Mouse (Mus musculus) T-cell, adult 66 days (primary cell): Measurements from ENCODE around the gene Olfr1291-ps1. TPM values are rescaled to one million over a fixed set of nuclear protein-coding genes. Genes with fewer than 3 reads are reported as not detected.

Experiments used
- total RNA-seq, 2 experiments: library from RNA; stranded (reverse); gene quantifications; 3 replicates in 1 of 2; 4 replicates in 1 of 2; pipeline ENCODE4 v1.2.4; 2023

Olfr1291-ps1 gene
- not detected for total RNA-seq

DNA sequence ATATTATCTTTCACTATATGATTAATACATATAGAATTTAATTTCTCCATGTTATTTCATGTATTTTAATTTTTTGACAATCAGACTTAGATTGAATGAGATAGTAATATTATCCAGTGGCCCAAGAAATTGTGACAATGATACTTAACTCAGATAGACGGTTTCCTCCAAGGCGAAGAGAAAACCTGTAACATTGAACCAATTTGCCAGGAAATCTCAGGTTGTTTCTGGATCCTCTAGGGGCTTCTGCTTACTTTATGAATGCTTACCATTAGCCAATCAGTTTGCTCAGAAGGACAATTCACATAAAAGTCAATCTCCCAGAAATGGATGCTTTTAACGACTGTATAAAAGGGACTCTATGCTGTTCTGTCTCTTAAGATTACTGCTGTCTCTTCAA lies at the start of gene Olfr1291-ps1:
TSS of gene Olfr1291-ps1 (plus strand) at position 301 of the 400 bp plus-strand sequence.

DNA sequence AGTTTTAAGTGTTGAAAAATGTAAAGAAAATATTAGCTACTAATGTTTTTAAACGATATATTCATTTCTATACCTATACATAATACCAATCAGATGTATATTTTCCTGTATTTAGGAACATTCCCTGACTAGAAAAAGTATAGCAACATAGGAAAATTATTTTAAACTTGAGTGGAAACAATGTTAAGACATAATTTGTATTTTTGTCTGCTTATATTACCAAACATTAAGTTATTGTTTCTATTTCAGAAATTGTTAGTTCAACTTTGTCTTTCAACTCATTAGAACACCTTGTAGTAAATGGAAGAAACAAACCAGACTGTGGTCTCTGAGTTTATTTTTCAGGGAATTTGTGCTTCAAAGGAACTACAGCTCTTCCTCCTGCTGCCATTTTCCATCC lies 48.1 kb upstream of the Olfr1291-ps1 start, which contains the start of gene Olfr1287:
TSS of gene Olfr1287 (plus strand) at position 301 of the 400 bp plus-strand sequence.

DNA sequence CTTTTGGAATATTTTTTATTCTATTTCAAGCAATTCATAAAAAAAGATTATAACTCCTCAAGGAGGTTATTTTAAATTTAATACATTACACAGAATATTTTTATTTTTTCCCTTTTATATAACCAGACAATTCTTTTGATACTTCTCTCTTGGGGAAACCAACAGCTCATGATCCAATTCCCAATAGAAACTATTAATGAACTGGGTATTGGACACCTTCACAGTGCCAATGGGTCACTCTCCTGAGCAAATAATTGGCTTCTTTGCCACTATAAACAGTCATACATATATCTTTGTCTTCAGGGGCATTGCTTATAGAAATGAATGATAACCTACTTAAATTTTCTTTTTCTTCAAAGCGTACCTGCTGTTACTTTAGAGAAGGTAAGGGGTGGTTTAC lies 23.2 kb upstream of the Olfr1291-ps1 start, which contains the start of gene Olfr1288:
TSS of gene Olfr1288 (plus strand) at position 301 of the 400 bp plus-strand sequence.

DNA sequence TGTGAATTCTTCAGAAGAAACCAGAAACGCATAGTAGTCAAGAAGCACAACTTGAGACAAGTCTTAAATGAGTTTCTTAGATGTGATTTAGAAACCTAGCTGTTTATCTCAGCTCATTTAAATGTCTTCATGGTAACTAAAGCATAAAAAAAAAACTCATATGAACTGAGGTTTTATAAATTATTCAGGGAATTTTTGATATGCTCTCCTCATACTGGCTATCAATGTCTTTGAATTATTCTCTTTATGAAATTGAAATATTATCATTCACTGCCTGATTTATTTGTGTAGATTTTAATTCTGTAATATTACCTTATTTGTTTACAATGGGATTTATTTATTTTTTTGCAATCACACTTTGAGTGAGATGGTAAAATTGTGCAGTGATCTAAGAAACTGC lies 16.5 kb upstream of the Olfr1291-ps1 start, which contains the start of gene Olfr1289:
TSS of gene Olfr1289 (plus strand) at position 301 of the 400 bp plus-strand sequence.

DNA sequence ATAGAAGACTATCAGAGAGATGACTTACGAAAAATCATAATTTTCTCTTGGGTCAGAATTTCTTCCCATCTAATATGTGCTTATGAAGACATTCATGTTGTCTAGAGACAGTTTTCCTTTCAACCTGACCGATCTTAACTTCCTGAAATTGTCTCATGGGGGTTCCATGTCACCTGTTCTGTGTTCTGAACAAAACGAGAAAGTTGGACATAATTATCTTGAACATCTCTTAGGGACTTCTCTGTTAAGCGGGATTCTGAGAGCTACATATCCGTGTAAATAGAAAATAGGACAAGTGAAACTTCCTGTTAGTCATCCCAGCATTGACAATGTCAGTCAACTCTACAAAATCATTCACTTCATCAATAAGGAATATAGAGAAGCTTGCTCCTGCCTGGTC lies 3.3 kb upstream of the Olfr1291-ps1 start, which contains the start of gene Olfr1290:
TSS of gene Olfr1290 (minus strand) at position 101 of the 400 bp plus-strand sequence.

DNA sequence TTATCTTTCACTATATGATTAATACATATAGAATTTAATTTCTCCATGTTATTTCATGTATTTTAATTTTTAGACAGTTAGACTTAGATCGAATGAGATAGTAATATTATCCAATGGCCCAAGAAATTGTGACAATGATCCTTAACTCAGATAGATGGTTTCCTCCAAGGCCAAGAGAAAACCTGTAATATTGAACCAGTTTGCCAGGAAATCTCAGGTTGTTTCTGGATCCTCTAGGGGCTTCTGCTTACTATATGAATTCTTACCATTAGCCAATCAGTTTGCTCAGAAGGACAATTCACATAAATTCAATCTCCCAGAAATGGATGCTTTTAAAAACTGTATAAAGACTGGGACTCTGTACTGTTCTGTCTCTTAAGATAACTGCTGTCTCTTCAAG lies 27.9 kb downstream of the Olfr1291-ps1 start, which contains the start of gene Olfr1293-ps:
TSS of gene Olfr1293-ps (plus strand) at position 301 of the 400 bp plus-strand sequence.

DNA sequence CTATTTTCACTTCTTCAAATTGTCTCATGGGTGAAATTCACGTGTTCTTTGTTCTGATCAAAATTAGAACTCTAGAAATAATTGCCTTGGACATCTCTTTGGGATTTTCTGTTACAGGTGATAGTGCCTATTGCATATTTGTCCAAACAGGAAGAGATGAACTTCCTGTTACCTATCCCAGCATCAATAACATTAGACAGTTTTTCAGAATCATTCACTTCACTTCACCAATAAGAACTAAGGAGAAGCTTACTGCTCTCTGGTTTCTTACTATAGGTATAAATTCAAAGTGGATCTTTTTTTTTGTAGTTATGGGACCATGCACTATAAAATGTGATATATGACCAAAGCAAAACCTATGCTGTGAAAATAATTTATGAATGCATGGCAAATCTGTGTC lies 43.2 kb downstream of the Olfr1291-ps1 start, which contains the start of gene Olfr1294:
TSS of gene Olfr1294 (minus strand) at position 101 of the 400 bp plus-strand sequence.

Other genes starting within 250 kb of the Olfr1291-ps1 start
- gene Olfr1276, start 242.7 kb upstream of the Olfr1291-ps1 start, total RNA-seq = not detected
- gene Olfr1277, start 223.1 kb upstream of the Olfr1291-ps1 start, total RNA-seq = not detected
- gene Olfr1278, start 207.0 kb upstream of the Olfr1291-ps1 start, total RNA-seq = not detected
- not detected for gene Olfr1279, start 196.5 kb upstream of the Olfr1291-ps1 start, total RNA-seq
- gene Olfr1280, start 183.2 kb upstream of the Olfr1291-ps1 start, total RNA-seq = not detected
- gene Olfr1281, start 170.7 kb upstream of the Olfr1291-ps1 start, total RNA-seq = not detected
- not detected for gene Olfr1282, start 161.1 kb upstream of the Olfr1291-ps1 start, total RNA-seq
- not detected for gene Olfr1283, start 130.4 kb upstream of the Olfr1291-ps1 start, total RNA-seq
- not detected for gene Olfr1284, start 121.7 kb upstream of the Olfr1291-ps1 start, total RNA-seq
- not detected for gene Olfr1286, start 74.1 kb upstream of the Olfr1291-ps1 start, total RNA-seq
- gene Olfr1287, start 48.0 kb upstream of the Olfr1291-ps1 start, total RNA-seq = not detected
- not detected for gene Olfr1288, start 23.1 kb upstream of the Olfr1291-ps1 start, total RNA-seq
- gene Olfr1289, start 16.4 kb upstream of the Olfr1291-ps1 start, total RNA-seq = not detected
- gene Olfr1290, start 3.4 kb upstream of the Olfr1291-ps1 start, total RNA-seq = not detected
- gene Olfr1293-ps, start 28.0 kb downstream of the Olfr1291-ps1 start, total RNA-seq = not detected
- not detected for gene Olfr1294, start 43.1 kb downstream of the Olfr1291-ps1 start, total RNA-seq
- not detected for gene Olfr1295, start 72.5 kb downstream of the Olfr1291-ps1 start, total RNA-seq
- gene Olfr1297, start 129.3 kb downstream of the Olfr1291-ps1 start, total RNA-seq = not detected
- not detected for gene Olfr1298, start 152.0 kb downstream of the Olfr1291-ps1 start, total RNA-seq
- gene Olfr1299, start 164.2 kb downstream of the Olfr1291-ps1 start, total RNA-seq = not detected